Mouse (Mus musculus) cerebellum, adult 11-12 months (tissue): ENCODE measurements around the gene Foxn4.
A peak's percentile ranks its signal among the peaks of the same experiment; 100 is the strongest.

Source experiments
- DNase-seq: peaks from one replicate; pipeline ENCODE4 v3.0.0; 2022

Gene Foxn4

GRCm38 (mm10) chr5:114279382-114280143, 6.0 kb upstream of the Foxn4 start:
- DNase-seq, result no peak

- no peak for DNase-seq
Measured at GRCm38 (mm10) chr5:114275991-114276390, 2.4 kb upstream of the Foxn4 start.

GRCm38 (mm10) chr5:114275339-114275738, 1.7 kb upstream of the Foxn4 start:
- no peak for DNase-seq

- DNase-seq, result no peak
Measured at GRCm38 (mm10) chr5:114269984-114270383, 3.6 kb downstream of the Foxn4 start.

- DNase-seq, result no peak
Measured at GRCm38 (mm10) chr5:114269499-114269898, 4.1 kb downstream of the Foxn4 start.

- DNase-seq, result no peak
Measured at GRCm38 (mm10) chr5:114268646-114269045, 5.0 kb downstream of the Foxn4 start.

- DNase-seq, result no peak
Measured at GRCm38 (mm10) chr5:114264791-114265190, 8.8 kb downstream of the Foxn4 start.

GRCm38 (mm10) chr5:114264030-114264459, 9.6 kb downstream of the Foxn4 start:
- peak; percentile 4 for DNase-seq

GRCm38 (mm10) chr5:114261494-114261893, 12.1 kb downstream of the Foxn4 start:
- DNase-seq, result no peak

GRCm38 (mm10) chr5:114259495-114259894, 14.1 kb downstream of the Foxn4 start:
- DNase-seq, result no peak

- DNase-seq, result peak; percentile 28
Measured at GRCm38 (mm10) chr5:114248174-114248589, 25.4 kb downstream of the Foxn4 start.

GRCm38 (mm10) chr5:114246465-114246864, 27.1 kb downstream of the Foxn4 start:
- DNase-seq, result no peak

GRCm38 (mm10) chr5:114239737-114240136, 33.9 kb downstream of the Foxn4 start:
- DNase-seq, result no peak

- DNase-seq, result no peak
Measured at GRCm38 (mm10) chr5:114238924-114239323, 34.7 kb downstream of the Foxn4 start.

- DNase-seq, result no peak
Measured at GRCm38 (mm10) chr5:114228901-114229300, 44.7 kb downstream of the Foxn4 start.

GRCm38 (mm10) chr5:114226051-114226450, 47.6 kb downstream of the Foxn4 start:
- DNase-seq, result no peak

GRCm38 (mm10) chr5:114218771-114219170, 54.8 kb downstream of the Foxn4 start:
- no peak for DNase-seq

- DNase-seq, result no peak
Measured at GRCm38 (mm10) chr5:114213183-114213582, 60.4 kb downstream of the Foxn4 start.

GRCm38 (mm10) chr5:114206158-114206557, 67.4 kb downstream of the Foxn4 start:
- no peak for DNase-seq
